In the genomic region with DNA sequence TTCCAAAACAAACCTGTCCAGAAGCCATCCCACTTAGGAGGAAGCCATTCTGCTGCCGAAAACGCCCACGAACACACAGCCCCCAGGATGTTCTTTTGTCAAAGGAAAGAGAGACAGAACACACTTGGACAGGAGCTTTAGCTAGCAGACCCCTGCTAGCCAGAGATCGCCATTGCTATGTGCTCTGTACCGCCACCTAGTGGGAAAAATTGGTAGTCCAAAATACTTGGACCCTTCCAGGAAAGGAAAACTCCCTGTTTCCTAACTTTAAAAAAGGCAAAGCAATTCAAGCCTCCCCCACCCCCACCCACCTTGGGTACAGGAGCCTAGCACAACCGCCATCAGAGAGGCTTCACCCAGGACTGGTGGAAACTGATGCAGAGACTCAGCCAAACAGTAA, we compare ENCODE assay signal across 8 mouse cellular contexts.
DNase-seq lines count a peak whose midpoint lies in the region; ATAC-seq lines count a peak whose summit lies in the region.

No protein-coding gene starts in this region.

- intact Hi-C loops in left cerebral cortex, postnatal 14 days (cut with DNase I) = no loop called here
- intact Hi-C loops in left cerebral cortex, postnatal 36 days (cut with DNase I) = no loop called here

- DNase-seq in cerebellum, postnatal 14 days = peak; percentile 7 to 31
- DNase-seq in left cerebral cortex, postnatal 14 days (ENCODE audit: low spot score in 2 of 2) = peak; percentile 4 to 5
- DNase-seq in left cerebral cortex, postnatal 36 days (ENCODE audit: low spot score in 2 of 2) = no peak
- DNase-seq in R1 (ENCODE audit: low read depth, low spot score) = peak; percentile 67
- DNase-seq in lung, postnatal 25 days (ENCODE audit: low spot score) = peak; percentile 3
- DNase-seq in right cerebral cortex, postnatal 10 days (ENCODE audit: low spot score in 2 of 2) = no peak
- no peak for DNase-seq in thymus, postnatal 10 days (ENCODE audit: low spot score in 2 of 2)

- no peak for ATAC-seq in cerebellum, adult (ENCODE audit: insufficient number of reproducible peaks, low FRiP score, low TSS enrichment)

Comparison
In these comparisons a context has a peak if more than half of its experiments do, and no peak if none do; other contexts are left out.
1. DNase-seq: peak in cerebellum, postnatal 14 days (2 of 2), left cerebral cortex, postnatal 14 days (2 of 2), R1 (single experiment) and lung, postnatal 25 days (single experiment); none in left cerebral cortex, postnatal 36 days (0 of 2), right cerebral cortex, postnatal 10 days (0 of 2) and thymus, postnatal 10 days (0 of 2).